Mouse (Mus musculus): ENCODE measurements around the gene Kl. TPM values are rescaled to one million over a fixed set of nuclear protein-coding genes. Genes with fewer than 3 reads are reported as not detected.

Gene Kl
- 1 to 10 TPM in 1 of 2 experiments, under 1 TPM in 1; 0.75 to 1.1 TPM for total RNA-seq (2021)
- long read RNA-seq, experiment 1, partial matches to known transcripts = 0 of 1 reads
- long read RNA-seq, experiment 1, other reads (novel, unspliced or antisense) = 1 of 1 reads
- long read RNA-seq, experiment 2 = 0 reads

DNA sequence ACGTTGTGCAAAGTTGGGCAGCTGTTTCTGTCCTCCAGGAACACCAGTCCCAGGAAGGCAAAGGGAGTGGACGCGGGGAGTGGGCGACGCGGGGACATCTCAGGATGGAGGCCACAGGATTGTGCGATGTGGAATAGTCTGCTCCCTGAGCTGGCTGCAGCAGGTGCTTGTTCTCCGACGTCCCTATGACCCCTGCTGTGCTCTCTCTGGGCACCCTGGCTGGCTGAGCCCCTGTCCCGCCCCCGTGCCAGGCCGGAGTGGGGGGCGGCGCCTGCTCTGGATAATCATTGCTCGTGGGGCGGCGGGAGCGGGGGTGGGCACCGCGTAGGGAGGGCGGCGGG, at the start of gene Kl:
Gene Kl (plus strand): TSS at position 280 of the 341 bp plus-strand sequence.
- DNase-seq = no peak
- intact Hi-C loops (cut with DNase I; ENCODE audit: low total_unique reads) = no loop called here

DNA sequence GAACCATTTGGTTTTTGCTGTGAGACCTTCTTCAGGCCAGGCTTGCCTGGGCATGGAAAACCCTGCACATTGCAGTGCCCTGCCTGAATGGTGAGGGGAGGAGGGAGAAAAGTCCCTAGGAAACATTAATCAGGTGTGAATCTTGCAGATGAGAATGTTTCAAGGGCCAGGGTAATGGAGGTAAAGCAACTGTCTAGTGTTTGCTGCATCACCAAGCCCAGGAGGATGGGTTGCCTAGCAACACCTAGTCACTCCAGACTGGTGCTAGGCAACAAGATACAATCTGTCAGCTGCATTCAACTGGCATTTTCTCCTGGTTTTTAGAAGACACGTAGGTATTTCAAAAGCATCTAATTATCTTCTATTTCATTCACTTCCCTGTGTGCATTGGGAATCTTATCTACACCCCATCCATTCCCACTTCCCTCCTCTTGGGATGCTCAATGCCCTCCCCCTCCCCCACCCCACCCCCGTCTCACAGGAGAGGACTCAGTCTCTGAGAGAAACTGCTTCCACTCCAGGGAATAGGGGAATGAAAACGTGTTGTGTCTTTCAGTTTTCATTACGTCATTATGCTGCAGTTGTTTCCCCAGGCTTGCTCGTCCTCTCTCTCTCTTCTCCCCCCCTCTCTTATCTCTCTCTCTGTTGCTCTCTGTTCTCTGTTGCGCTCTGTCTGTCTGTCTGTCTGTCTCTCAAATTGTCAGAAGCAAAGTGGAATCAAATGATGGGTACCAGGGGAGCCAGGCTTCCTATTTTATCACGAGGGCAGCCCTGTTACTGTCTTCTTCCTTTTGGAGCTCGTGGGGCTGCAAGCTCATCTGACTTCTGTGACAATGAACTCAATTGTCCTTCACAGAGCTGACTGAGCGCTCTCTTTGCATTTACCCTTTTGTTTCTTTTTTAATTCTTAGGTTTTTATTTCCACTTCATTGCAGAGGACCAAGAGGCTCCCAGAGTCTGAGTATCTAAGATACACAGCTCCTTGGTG, 46.1 kb upstream of the Kl start:
- no peak for DNase-seq
- intact Hi-C loops (cut with DNase I; ENCODE audit: low total_unique reads) = no loop called here

DNA sequence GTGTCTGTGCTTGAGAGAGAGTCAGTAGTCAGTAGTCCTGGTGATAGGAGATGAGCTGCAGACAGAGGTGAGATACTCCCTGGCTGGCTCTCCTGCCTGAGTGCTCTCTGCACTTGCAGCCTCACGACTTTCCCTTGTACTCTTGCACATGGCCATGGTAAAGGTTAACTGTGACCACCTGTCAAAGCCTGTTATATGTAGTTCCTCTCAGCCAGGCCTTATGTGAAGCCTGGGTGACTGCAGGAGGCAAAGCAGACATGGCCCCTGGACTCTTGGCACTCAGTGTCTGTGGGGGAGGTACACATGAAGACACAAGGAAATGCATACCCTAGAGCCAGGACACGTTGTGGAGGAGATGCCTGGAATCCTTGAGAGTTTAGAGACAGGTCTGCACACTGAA, 40.3 kb upstream of the Kl start:
- DNase-seq = no peak

DNA sequence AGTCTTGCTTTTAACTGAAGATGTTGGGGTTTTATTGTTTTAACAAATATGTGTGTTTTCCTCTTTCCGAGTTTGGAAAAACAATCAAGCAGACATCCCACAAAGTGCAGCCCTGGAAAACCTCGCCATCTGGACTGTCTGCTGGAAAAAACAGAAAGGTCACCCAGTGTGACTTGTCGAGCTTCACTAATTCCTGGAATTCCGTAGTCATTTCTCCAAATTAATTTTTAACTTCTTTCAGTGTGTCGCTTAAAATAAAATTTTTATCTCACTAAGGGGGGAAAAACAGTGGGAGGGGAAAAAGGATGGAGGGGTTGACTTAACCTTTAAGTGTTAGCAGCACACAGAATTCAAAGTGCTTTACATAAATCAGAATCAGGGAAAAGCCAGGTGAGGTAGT, 39.8 kb upstream of the Kl start:
- intact Hi-C loops (cut with DNase I; ENCODE audit: low total_unique reads) = no loop called here
- DNase-seq = peak; percentile 27

More for the DNA sequence above, 40.3 kb upstream of the Kl start:
- intact Hi-C loops (cut with DNase I; ENCODE audit: low total_unique reads) = no loop called here

DNA sequence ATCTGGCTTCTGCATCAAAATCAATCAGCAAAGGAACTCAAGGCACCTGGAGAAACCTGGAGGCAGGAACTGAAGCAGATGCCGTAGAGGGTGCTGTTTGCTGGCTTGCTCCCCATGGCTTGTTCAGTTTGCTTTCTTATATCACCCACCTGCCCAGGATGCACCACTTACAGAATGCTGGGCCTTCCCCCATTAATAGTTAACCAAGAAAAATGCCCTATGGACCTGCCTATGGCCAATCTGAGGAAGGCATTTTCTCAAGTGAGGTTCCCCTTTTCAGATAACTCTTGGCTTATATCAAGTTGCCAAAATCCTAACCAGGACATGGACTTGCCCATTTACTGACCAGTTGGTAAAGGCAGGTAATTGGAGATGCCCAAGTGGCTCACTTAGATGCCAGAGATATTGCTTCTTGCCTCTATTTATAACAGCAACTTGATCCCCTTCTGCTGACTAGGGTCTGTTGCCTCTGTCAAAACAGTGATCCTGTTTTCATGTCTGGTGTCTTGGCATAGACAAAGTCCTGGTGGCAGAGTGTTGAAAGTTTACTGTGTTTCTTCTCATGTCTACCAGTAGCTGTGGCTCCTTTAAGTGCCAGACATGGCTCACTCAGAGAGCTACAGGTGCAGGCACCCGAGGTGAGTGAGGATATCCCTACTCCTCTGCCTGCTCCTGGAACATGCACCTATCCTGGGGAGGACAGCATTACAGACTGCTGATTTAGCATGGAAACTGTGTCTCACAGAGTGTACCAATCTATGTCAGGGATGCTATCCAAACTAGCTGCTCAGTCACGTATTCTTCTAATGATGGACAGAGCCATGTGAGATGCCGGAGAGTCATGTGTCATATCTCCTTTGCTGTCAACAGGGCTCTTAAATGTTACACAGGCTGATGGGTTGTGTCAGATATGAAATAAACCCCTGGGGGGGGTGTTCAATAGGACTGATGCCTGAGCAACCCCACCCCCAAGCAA, 37.0 kb upstream of the Kl start:
- no peak for DNase-seq
- intact Hi-C loops (cut with DNase I; ENCODE audit: low total_unique reads) = no loop called here

DNA sequence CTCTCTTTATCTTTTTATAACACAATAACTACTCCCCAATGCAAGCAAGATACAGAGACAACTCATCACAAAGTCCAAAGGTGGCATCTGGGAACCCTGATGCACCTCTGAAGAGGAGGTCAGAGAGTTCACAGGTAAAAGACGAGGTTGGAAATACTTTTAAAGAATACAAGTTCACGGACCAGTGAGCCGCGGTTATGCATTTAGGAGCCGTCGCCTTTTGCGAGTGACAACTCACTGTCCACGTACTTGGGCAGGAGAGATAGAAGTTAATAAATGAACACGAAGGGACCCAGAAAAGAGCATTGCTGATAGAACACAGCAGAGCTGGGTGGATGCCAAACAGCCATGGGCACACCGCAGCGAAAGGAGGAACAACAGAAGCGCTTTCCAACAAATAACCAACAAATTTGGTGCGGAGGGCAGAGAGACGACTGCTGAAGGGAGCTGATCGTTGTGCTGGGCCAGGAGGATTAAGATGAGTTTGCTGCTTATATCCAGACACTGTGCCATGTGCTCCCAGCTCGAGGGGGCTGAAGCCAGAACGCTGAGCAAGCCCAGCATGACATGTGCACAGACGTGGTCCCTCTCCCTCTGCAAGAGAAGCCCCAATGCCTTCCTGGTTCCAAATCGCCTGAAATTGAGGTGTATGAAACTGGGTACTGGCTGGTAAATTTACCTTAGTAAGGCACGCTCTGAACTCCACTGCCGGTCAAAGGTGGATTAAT, 35.1 kb upstream of the Kl start:
- no peak for DNase-seq
- intact Hi-C loops (cut with DNase I; ENCODE audit: low total_unique reads) = no loop called here

DNA sequence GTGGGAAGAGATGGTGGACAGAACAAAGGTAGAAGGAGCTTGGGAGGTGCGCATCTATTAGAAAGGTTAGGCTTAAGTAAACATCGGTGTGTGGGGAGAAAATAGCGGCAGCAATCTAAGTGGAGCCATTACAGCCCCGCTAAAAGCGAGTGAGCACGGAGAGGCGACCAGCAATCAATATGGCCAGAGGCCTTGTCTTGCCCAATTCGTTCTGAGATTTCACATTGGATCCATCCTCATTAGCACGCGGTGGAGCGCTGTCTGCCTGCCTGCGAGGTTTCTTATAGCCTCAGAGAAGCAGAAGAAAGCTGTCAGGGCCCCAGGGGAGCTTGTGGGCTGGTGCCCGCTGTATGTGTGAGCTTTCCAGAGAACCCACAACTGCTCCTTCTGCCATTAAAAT, 33.8 kb upstream of the Kl start:
- DNase-seq = no peak
- intact Hi-C loops (cut with DNase I; ENCODE audit: low total_unique reads) = no loop called here

DNA sequence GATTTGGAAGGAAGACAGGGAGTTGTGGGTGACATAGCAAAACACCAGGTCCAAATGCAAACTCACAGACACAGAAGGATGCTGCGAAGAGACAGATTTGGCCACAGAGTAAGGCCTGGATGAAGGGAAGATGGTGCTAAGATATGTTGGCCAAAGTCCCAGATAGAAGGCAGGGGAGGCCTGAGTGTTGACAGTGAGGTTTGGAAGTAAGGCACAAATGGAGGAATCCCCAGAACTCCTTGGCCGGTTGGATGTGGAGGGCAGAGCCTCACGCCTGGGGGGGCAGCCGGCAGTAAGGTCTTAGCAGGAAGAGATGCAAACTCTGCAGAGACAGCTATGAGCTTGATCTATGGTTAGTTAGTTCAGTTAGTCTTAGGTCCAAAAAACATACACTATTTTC, 33.1 kb upstream of the Kl start:
- intact Hi-C loops (cut with DNase I; ENCODE audit: low total_unique reads) = no loop called here
- no peak for DNase-seq

DNA sequence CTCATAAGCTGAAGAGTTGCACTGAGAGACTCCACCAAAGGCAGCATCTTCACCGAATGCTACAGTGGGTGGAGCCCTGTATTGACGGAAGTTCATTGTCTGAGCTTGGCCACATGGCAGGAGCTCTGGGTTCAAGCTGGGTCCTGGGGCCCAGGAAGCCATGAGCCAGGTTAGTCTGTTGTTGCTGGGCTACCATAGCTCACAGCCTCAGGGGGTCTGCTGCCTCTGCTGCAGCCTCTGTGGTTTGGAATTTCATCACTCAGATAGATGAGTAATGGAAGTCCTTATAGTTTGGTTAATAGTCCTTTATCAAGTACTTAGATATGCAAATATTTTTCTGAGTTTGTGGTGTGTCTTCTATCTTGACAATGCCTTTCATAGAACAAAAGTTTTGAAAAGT, 32.4 kb upstream of the Kl start:
- no peak for DNase-seq
- intact Hi-C loops (cut with DNase I; ENCODE audit: low total_unique reads) = no loop called here

DNA sequence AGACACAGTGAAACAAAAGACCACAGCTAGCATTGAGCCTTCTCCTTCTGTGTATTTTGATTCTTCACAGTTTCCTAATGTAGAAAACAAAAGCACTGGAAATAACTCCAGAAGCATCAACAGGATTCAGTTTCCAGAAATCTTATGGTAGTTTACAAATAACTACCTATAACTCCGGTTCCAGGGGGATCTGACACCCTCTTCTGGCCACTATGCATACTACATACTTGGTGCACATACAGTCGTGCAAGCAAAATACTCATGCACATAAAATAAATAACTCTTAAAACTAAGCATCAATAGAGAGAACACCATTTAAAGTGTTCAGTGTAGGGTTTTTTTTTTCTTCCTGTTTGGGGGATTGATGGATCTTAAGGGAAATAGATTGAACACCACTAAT, 23.0 kb upstream of the Kl start:
- intact Hi-C loops (cut with DNase I; ENCODE audit: low total_unique reads) = no loop called here
- no peak for DNase-seq

DNA sequence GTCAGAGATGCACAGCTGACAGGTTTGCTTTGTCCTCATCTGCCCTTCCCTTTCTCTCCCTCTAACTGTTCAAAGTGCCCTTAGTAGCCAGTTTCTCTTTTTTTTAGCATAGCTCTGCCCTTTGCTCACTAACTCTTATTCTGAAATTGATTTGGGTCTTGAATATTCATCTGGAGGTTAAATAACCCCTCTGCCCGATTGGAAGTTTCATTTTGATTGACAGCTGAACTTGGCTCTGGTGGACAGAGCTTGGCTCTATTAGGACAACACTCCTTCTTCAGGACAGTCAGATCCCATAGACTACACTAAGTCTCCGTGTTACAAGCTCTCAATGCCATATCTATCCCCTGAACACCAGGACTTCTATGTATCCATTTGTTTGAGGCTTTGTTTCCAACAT, 19.8 kb upstream of the Kl start:
- intact Hi-C loops (cut with DNase I; ENCODE audit: low total_unique reads) = no loop called here
- DNase-seq = no peak

DNA sequence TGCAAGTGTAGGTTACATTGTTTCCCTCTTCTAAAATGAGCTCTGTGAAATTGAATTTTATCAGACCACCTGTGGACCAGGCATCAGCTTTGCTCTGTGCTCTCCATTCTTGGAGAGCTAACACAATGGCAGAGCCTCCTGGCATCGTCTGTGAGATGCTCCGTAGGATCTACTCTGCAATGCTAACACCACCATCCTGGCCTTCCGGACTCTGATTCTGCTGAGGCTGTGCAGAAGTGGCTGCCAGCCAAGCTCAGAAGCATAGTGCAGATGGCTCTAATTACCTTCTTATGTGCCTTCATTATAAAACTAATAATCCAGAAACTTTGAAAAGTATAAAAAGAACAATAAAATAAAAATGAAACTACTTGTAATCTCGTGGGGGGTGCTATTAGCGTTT, 16.2 kb upstream of the Kl start:
- DNase-seq = no peak
- intact Hi-C loops (cut with DNase I; ENCODE audit: low total_unique reads) = no loop called here

DNA sequence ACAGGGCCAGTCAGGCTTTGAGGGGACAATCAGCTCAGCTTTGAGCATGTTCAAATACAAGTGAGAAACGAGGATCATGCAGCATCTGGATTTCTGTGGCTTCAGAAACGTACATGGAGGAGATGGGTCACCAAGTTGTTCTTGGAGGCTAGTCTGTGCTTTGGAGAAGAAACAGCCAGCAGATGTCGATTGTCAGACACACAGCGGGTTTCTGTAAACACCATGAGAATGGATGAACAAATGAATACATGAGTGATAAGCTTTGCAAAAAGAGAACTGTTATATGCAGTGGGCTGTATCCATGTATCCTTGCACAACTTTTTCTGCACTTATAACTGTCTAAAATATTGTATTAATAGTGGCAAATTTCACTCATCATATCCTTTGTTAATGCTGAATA, 15.6 kb upstream of the Kl start:
- intact Hi-C loops (cut with DNase I; ENCODE audit: low total_unique reads) = no loop called here
- no peak for DNase-seq

DNA sequence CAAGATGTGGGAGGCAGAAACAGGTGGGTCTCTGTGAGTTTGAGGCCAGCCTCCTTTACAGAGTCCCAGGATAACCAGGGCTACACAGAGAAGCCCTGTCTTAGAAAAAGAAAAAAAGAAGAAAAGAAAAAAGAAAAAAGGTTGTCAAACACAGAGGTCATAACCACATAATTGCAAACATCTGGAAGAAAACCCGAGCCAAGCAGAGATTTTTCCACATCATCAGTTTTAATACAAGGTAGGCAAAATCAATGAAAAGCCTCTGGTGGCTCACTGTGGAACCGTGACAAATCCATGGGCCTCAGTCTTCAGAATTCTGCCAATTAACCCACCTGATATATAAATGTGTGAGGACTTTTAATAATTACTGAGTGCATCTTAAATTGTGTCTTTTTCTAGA, 14.9 kb upstream of the Kl start:
- intact Hi-C loops (cut with DNase I; ENCODE audit: low total_unique reads) = no loop called here
- no peak for DNase-seq

DNA sequence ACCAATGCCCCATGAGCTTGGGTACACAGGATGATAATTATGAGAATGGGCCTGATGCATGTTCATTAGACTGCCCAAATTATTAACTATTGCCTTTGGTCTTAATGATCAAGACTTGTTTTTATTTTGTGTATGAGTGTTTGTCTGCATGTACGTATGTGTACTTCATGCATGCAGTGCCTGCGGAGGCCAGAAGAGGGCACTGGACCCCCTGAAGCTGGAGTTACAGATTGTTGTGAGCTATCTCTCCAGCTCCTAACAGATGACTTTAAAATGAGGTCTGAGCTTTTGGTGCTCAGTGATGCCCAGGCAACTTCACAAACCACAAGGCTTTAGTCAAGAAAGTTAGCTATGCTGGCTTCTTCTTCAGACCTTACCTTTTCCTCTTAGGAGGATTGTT, 6.8 kb upstream of the Kl start:
- no peak for DNase-seq
- intact Hi-C loops (cut with DNase I; ENCODE audit: low total_unique reads) = no loop called here

DNA sequence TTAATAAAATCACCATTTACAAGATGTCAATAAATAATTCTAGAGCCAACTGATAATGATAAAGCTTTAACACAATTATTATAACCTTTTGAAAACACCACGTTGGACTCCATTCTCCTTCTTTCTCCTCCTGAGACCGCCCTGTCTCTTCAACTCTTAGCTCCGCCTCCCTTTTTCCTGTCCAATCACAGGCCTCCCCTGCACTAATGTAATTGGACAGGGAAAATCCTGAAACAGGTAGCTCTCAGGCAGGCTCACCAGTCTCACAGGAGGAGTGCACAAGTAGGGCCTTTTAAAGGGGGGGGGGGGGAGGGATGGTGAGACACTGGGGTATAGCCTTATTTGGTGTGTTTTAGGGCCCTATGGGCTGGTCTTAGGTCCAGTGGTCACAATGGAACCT, 3.3 kb upstream of the Kl start:
- DNase-seq = no peak
- intact Hi-C loops (cut with DNase I; ENCODE audit: low total_unique reads) = no loop called here

DNA sequence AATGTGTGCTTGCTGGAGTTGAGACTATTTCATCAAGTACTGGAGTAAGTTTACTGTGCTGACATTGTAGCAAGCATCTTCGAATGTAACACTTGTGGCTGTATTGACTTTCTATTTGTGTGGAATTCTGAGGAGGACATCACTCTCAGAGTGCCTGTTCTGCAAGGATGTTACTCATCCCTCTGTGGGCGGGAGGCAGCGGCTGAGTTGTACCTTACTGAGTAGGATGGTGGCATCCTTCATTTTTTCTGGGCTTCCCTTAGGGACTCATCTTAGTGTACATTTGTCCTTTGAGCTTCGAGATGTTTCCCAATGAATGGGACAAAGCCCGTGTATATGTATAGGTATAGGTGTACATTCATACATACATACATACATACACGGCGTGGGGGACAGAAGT, 1.1 kb upstream of the Kl start:
- DNase-seq = no peak
- intact Hi-C loops (cut with DNase I; ENCODE audit: low total_unique reads) = no loop called here

DNA sequence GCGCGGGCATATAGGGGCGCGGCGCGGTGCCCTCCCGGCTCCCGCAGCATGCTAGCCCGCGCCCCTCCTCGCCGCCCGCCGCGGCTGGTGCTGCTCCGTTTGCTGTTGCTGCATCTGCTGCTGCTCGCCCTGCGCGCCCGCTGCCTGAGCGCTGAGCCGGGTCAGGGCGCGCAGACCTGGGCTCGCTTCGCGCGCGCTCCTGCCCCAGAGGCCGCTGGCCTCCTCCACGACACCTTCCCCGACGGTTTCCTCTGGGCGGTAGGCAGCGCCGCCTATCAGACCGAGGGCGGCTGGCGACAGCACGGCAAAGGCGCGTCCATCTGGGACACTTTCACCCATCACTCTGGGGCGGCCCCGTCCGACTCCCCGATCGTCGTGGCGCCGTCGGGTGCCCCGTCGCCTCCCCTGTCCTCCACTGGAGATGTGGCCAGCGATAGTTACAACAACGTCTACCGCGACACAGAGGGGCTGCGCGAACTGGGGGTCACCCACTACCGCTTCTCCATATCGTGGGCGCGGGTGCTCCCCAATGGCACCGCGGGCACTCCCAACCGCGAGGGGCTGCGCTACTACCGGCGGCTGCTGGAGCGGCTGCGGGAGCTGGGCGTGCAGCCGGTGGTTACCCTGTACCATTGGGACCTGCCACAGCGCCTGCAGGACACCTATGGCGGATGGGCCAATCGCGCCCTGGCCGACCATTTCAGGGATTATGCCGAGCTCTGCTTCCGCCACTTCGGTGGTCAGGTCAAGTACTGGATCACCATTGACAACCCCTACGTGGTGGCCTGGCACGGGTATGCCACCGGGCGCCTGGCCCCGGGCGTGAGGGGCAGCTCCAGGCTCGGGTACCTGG, 488 bp downstream of the Kl start:
- peak; percentile 52 for DNase-seq
- intact Hi-C loops (cut with DNase I; ENCODE audit: low total_unique reads) = no loop called here

DNA sequence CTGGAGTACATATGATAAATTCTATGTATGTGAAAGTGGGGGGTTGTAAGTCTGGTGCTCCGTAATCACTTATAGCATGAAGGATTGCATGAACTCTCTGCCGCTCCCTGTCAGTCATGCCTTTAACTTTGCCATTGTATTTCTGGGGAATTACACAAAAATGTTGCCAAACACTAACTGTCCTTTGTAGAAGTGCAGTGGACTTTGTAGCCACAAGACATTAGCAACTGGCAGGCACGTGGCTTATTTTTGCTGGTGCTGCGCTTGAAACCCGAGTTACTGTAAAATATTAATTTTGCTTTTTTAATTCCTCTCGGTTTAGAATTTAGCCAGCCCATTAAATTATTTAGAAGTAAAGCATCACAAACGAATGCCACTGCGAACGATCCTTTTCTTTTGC, 2.4 kb downstream of the Kl start:
- no peak for DNase-seq
- intact Hi-C loops (cut with DNase I; ENCODE audit: low total_unique reads) = no loop called here

Measured in gastrocnemius, postnatal 14 days (tissue).